Mouse (Mus musculus): ENCODE data around the gene Fbxl13.

Gene Fbxl13

DNA sequence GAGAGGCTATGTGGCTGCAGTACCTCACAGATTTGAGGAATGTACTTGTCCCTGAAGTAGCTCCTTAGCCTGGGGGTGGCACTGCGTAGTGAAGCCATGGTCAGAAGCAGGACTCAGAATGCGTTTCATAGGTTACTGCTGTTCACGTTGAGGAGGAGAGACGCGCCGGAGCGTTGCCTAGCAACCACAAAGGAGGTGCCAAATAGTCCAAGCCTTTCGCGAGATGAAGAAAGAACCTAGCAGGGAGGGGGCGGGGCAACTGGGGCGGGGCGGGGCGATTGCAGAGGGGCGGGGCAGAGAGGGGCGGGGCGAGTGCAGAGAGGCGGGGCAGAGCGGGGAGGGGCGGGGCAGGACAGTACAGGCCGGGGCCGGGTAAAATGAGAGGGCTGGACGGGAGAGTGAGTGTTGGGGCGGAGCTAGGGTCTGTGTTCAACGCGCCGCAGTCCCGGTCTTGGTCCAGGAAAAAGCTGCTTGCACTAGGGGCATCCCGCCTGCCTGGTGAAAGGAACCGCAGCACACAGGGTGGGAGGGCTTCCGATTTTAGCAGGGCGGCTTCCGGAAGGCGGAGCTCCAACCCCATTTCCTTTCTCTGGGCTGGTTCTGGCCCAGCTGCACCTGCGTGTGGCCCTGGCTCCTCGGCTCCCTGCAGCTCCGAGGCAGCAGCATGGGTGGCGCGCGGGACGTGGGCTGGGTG, at the start of gene Fbxl13, which contains the start of gene Armc10:
Gene Fbxl13, minus strand, starts transcription at position 196 of the 694 bp plus-strand sequence.
Gene Armc10, plus strand, starts transcription at position 375 of the 694 bp plus-strand sequence.
- DNase-seq (ENCODE audit: low spot score) = peak; percentile 89

DNA sequence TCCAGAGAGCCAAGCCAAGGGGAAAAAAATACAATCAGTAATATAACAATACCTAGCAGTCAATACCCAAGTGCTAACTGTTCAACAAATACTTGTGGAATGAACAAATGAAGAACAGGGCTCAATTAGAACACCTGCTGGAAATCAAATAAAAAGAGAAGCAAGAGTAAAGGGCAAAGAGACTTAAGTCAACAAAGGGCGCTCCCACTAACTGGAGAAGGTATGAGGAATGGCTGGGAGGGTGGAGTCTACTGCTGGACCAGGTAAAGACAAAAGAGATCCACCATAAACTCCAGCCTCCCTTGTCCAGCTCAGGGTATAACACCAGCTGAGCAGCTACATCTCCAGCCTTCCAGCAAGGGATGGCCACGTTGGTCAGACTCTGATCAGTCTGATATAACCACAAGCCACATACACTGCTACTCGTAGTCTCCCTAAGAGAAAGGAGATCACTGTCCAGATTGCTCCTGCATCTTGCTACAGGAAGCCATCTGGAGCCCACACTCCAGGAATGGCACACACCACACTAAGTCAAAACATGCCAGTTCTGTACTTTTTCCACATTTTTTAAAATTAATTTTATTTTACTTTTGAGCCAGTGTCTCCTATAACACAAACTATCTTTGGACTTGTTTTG, 49.5 kb upstream of the Fbxl13 start:
- no peak for DNase-seq (ENCODE audit: low spot score)

DNA sequence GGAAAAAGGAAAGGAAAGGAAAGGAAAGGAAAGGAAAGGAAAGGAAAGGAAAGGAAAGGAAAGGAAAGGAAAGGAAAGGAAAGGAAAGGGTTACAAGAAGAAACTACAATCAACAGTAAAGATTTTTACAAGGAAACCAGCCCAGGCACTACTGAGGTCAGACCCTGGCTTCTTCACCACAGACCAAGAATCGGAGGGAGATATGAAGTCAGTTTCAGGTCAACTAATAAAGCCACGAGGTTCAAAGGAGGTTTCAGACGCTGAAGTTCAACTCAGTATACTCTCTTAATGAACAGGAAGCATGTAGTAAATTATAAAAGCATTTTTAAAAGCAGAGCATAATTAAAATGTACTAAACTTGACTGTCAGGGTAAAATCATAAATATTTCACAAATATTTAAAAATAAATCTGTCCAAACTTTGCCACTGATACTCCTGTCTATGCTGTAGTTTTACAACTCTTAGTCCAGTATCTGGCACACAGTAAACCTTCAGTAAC, 48.0 kb upstream of the Fbxl13 start:
- DNase-seq (ENCODE audit: low spot score) = no peak

DNA sequence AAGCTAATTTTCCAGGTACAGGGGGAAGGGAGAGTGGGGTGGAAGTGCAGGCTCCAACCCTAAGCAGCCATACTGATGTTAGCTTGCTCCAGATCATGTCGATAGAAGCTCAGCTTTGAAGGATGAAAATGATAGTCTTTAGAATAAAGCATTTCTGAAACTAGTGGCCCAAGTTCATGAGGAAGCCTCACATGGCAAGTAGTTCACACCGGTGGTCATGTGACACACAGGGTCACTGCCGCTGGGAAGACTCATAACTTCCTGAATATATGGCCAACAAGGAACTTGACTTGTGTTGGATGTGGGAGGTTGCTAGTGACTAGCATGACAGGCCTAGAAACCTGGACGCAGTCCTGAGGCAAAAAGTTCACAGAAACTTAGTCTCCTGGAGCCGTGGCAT, 46.8 kb upstream of the Fbxl13 start:
- no peak for DNase-seq (ENCODE audit: low spot score)

DNA sequence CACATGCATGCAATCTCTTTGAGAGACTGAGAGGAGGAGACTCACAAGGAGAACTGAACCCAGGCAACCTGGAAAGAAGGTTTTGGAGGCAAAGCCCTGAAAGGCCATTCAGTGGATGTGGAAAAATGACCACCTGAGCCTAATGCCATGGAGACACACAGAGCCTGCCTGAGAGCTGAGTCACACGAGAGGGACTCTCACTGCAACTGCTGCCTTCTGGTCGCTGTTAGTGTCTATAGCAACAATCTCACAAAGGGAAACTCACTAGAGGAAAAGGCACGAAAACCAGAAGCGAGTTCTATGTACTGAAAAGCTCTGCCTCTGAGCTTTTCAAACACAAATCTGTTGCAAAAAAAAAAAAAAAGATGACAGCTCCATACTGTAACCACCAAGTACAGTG, 41.6 kb upstream of the Fbxl13 start:
- DNase-seq (ENCODE audit: low spot score) = no peak

DNA sequence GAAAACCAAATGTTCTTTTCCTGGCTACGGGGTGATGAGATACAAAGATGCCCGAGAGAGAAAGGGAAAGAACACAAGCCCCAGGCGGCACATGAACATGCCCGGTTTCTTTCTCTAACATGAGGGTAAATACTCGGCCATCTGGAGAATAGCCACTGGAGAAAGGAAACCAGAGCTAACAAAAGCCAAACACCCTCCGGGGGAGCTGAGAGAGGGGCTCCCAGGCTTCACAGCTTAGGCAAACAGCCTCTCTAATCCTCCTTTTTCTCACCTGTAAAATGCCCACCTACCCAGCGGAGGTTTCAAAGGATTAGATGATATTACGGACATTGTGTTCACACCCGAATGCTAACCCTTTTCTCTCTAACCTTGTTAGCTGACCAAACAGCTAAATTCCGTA, 39.6 kb upstream of the Fbxl13 start:
- no peak for DNase-seq (ENCODE audit: low spot score)

DNA sequence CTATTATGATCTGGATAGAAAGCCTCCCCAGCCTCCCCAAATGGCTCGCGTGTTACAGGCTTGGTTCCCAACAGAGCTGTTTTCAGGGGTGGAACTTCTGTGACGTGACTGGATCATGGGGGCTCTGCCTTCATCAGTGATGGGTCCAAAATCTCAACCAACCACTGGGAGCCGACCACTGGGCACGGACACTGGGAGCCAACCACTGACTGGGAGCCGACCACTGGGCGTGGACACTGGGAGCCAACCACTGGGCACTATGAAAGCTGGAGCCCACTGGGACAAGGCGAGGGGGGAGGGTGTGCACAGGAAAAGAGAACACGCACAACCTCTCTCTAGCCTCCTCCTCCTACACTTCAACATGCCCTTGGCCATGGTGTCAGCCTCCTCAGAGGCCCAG, 38.4 kb upstream of the Fbxl13 start:
- DNase-seq (ENCODE audit: low spot score) = no peak

DNA sequence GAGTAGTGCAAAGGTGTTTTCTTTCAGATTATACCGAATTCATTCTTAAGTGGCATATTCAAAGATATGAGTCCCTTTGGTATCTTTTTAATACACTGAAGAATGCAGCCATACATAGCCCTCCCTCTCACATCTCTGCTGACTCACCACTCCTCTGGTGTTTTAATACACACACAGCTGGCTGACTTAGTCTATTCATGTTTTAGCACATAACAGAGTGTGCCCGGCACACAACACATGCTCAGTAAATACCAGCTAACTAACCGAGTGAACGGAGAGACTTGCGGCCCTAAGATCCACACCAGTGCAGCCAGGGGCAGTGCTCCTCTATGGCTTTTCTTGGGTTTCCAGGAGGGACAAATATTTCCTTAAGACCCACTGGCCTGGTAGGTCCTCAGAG, 35.5 kb upstream of the Fbxl13 start:
- peak; percentile 56 for DNase-seq (ENCODE audit: low spot score)

DNA sequence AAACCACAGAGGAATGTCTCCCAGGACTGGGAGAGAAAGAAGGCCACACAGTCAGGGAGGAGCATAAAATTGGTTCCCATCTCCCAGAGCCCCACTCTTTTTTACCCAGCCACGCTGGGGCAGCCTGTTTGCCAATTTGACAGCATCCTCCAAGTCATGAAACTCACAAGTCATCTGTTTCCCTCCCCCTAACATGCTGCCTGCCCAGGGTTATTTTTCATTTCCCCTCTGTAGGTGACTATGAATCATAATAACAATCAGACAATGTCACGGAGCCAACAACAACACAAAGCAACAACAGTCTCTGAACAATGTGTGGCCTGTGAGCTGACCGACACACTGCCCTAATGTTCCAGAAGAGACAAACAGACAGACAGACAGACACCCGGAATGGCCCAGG, 34.6 kb upstream of the Fbxl13 start:
- DNase-seq (ENCODE audit: low spot score) = no peak

DNA sequence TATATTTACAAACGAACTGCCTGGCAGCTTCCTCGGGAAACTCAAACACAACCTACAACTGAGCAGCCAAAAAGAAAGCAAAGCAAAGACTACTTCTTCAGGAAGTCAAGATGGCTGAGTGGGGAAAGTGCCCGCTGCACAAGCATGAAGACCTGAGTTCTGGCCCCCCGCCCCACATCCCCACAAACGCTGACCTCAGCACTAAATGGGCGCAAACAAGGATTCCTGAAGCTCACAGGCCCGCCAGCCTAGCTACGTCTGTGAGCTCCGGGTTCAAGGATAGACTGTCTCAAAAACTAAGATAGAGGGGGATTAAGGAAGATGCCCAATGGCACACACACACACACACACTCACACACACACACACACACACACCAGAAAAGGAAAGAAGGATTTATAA, 32.9 kb upstream of the Fbxl13 start:
- no peak for DNase-seq (ENCODE audit: low spot score)

DNA sequence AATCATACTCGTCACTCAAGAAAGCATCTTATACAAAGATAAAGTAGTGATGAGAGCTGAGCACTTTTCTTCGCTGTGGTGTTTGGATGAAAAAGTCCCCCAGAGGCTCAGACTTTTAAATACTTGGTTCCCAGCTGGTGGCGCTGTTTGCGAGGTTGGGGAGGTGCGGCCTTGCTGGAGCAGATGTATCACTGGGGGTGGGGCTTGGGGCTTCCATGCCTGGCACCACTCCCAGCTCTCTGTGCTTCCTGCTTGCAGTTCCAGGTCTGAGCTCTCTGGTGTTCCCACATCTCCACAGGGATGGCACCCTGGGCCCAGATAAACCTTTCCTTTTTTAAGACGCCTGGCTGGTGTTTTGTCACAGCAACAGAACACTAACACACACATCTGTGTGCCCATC, 32.5 kb upstream of the Fbxl13 start:
- peak; percentile 31 for DNase-seq (ENCODE audit: low spot score)

DNA sequence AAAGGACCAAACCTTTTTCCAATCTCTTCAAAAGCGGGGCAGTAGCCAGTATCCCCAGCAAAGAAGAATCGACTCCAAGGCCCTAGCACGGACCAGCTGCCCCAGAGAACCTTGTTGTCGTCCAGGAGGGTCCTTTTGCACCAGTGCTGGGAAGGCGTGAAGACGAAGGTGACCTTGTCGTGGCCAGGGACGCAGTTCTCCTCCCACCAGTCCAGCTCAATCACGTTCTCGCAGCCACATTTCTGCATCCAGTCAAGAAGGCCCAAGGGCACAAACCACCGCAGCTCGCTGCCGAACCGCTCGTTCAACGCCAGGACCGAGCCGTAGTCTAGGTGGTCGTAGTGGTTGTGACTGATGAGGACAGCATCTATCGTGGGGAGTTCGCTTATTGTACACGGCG, 30.1 kb upstream of the Fbxl13 start:
- DNase-seq (ENCODE audit: low spot score) = no peak

DNA sequence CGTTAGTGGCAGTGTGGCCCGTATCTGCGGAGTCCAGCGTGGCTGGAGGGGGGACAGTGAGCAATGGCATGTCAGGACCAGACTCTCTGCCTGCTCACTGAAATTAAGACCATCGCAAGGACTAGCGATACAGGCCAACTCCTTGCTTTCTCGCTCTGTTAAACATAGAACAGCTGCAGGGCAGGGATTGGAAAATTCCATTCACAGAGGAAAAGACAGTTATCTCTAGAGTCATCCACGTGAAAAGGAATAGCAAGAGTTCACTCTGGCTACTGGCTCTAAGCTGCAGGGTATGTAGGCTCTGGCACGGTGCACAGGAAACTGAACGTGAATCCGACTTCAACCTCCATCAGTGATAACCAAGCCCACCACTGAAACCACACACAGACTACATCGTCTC, 29.6 kb upstream of the Fbxl13 start:
- no peak for DNase-seq (ENCODE audit: low spot score)

DNA sequence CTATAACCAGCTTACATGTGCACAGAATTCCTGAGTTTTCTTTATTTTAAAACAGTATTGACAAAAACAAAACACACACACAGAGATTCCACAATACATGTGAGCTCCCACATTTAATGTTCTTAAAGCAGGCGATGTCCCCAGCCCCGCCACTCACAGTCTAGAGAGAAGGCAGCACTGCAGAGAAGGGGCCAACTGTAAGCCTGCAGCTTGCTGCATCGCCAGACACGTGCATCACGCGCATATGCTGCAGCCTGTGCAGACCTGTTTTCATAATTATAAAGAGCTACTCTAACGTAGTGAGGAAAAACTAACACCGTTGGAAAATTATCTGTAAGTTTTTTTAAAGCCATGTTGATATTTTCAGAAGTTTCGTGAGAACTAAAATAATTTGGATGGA, 28.3 kb upstream of the Fbxl13 start:
- DNase-seq (ENCODE audit: low spot score) = no peak

DNA sequence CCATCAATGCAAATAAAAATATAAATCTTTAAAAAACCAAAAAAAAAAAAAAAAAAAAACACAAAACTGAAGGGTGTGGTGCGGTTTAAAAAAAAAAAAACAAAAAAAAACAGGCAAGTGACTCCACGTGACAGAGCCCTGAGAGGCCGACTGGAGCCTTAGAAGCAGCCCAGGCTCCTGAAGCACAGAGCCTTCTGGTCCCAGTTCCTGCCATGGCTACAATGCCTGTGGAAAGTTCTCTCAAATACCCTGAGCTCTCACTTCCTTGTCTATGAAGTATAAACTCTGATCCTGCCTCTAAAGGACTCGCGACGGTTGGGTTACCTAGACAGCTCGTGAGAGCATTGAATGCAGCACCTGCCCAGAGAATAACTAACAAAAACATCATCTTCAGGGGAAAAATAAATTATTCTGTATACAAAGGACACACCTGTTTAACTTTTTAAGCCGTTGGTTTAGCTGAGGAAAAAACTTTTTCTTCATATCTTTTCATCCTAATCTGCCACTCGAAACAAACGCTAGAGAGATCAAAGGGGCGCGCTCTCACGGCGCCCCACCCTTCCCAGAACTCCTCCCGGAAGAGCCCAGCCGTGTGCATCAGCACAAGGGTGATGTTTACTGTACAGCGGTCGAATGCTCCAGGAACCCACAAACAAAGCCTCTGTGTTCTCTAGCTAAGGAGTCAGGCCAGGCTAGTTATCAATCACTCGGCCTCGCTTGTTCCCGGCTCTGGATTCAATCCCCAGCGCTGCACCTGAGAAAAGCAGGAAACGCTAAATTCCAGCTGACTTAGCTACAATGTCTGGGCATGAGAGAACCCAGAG, 27.6 kb upstream of the Fbxl13 start:
- no peak for DNase-seq (ENCODE audit: low spot score)

DNA sequence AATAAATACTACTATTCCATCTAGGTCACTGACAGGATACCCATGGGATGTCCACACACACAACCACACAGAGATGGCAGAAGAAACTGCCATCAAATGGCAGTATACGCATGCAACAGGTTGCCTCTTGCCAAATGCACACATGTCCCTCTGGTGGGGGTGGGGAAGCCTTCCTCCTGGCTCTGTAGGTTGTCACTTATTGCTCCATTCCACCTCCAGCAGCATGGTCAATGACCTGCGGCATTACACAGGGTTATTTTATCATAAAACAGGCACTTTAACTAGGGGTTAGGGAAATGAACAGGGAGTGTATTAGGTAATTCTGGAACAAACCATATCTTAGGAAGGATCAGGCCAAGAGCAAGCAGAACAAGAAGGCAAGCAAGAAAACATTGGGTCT, 23.9 kb upstream of the Fbxl13 start:
- no peak for DNase-seq (ENCODE audit: low spot score)

DNA sequence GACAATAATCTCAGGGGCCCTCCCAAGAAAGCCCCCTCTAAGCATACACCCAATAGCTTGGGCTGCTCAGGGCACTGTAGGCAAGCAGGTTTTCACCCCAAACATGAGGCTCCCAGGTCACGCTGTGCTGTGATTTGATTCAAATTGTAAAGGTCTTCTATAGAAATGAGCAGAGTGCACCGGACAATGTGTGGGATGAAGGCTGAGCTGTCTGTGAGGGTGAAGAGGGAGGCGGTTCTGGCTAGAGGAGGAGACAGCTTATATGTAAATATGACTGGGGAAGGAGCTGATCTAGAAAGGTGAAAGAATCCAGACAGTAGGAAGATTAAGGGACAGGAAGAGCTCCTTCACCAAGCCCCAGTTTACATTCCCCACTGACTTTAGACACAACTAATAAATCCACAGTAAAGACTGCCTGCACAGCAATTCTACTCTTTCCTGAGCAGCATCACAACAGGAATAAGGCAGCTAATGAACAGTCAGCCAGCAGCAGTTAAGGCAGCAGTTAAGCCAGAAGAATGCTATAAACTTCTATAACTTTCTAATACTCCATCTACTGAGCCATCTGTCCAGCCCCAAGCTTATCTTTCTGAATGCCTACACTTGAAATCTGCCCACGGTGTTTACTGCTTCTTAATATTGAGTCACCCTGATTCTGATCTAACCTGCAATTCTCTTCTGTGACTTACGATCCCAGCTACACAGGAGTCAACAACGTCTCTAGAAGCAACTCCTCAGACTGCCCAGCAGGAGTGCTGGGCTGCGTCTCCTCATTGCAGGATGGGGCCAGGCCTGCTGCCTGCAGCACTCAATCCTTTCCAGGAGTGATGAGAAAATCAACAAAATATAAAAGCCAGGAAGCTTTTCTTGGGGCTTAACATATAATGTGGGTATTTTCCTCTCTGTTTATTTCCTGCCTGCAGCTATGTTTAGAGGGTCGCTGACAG, 22.0 kb upstream of the Fbxl13 start:
- no peak for DNase-seq (ENCODE audit: low spot score)

DNA sequence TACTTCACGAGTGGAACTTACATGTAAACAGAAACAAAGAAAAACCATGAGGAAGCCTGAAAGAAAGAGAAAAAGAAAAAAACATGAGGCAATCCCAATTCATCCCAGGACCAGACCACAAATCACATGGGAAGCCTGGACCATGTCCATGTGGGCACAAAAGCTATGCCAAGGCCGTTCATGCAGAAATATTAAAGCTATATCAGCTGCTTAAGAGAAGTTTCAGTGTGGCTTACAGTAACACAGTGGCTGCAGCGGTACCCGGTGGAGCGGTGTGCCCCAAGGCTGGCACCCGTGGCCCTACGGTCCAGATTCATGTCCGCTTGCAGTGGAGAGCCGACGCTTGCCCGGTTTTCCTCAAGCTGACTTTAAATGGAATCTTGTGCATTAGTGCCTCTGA, 17.6 kb upstream of the Fbxl13 start:
- DNase-seq (ENCODE audit: low spot score) = no peak

DNA sequence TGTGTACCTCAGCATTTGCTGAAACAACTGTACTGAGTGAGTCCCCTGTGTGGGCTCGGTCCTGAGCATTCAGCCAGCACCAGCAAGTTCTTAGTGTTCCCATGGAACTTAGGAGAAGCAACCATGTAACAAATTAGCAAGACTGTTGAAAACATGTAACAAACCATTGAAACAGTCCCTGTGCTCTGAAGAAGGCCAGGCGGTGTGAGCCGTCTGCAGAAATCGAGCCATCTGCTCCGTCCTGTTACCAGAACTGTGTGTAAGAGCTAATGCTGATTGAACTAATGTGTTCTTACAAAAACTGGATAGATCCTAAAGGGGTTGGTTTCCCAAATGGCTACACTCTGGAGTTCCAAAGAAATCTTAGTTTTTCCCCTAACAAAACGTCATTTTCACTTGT, 15.4 kb upstream of the Fbxl13 start:
- peak; percentile 50 for DNase-seq (ENCODE audit: low spot score)

DNA sequence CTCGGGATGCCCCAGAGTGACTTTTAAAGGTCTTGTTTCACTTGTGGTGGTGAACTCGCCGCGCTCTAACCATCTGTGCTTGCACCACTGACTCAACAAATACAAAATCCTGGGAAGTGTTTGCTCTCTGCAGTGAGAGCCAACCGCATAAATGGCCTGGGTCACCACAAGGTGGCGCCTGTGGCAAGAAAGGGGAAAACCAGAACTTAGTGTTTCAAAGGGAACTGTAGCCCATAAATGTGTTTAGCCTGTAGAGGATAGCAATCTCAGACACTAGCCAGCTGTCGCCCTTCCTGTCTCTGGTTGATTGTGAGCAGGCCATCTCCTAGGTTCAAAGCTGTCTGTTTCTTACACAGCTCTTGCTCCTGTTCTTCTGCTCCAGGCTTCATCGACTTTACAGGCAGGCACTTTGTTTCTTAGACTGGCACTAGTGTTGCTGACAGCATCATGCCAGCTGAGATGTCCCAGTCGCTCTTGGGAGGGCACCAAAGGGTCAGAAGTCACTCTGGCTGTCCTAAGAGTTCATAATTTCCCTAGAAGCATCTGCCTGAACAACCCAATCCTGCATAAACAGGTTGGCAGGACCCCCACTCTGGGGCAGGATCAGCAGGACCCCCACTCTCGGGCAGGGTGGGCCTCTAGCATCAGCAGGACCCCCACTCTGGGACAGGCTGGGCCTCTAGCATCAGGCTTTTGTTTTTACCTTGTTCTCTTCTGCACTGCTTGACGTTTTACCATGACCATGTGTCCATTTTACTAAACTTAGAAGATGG, 13.4 kb upstream of the Fbxl13 start:
- DNase-seq (ENCODE audit: low spot score) = peak; percentile 82

DNA sequence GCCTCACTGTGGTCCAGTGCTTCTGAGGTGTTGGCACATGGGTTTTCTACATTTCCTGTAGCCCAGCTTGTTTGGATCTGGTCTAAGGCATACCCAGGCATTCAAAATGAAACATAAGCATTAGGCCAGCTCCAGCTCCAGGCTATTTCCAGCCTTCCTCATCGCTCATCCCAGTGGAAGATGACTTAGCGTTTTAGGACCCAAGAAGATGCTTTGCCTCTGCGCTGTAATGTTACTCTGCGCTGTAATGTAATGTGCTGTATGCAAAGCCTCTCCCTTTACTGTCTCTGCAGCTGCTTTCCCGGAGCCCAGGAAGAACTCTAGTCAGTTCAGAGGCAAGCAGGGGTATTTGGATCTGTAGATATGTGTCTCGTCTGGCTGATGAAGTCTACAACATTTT, 12.6 kb upstream of the Fbxl13 start:
- no peak for DNase-seq (ENCODE audit: low spot score)
